Mouse (Mus musculus) liver, adult 2 months (tissue): ENCODE data around the gene Ift122.

Experiments used
- CTCF ChIP-seq: fragments of 200-500 bp; IDR thresholded peaks from 2 replicates; pipeline ENCODE4 v1.5.1; 2011; ENCODE audit warnings: low read depth, low read length, control low read depth
- POLR2A ChIP-seq: fragments of 200-500 bp; IDR thresholded peaks from 2 replicates; pipeline ENCODE4 v1.6.1; 2011; ENCODE audit warnings: low read length, control low read depth; ENCODE audit not compliant: insufficient read depth; ENCODE audit errors: extremely low read depth

DNA sequence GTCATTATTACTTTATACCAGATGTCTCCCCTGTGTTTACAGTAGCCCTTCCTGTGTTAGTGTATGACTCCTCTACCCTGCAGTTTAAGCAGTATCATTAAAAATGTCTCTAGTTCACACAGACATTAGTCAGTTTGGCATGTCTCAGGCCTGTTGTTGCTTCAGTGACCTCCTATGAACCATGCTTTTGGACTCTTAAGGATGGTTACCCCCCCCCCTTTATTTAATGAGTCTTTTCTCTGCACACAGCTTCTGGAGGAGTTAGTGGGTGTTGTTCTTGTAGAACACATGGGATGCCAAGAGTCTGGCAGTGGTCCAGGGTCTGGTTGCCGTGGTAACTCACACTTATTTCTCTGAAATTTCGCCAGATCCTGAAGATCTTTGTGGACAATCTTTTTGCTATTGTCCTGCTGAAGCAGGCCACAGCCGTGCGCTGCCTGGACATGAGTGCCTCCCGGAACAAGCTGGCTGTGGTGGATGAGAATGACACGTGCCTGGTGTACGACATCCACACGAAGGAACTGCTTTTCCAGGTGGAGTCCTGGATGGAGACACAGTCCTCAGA, 38.3 kb downstream of the Ift122 start:
- TF ChIP-seq POLR2A (no peak), CTCF (no peak)
